Mouse (Mus musculus) forebrain, embryonic 10.5 days (tissue): Measurements from ENCODE around the gene Gpr84. TPM values are rescaled to one million over a fixed set of nuclear protein-coding genes. Genes with fewer than 3 reads are reported as not detected.

Experiments
- DNase-seq: peaks from one replicate; pipeline ENCODE4 v3.0.0-alpha.2; 2017; ENCODE audit warnings: low spot score; ENCODE audit errors: extremely low spot score
- H3K27ac ChIP-seq: fragments of 300-500 bp; sonication (generic); 2 replicates; pipeline ENCODE4 v1.5.1; 2016; ENCODE audit warnings: mild to moderate bottlenecking
- H3K27me3 ChIP-seq: fragments of 300-500 bp; sonication (generic); 2 replicates; pipeline ENCODE4 v1.6.1; 2016; ENCODE audit warnings: mild to moderate bottlenecking; ENCODE audit not compliant: poor library complexity, severe bottlenecking
- H3K36me3 ChIP-seq: fragments of 300-500 bp; sonication (generic); replicated peaks from 2 replicates; pipeline ENCODE4 v1.6.1; 2016; ENCODE audit warnings: mild to moderate bottlenecking, moderate library complexity
- H3K4me1 ChIP-seq: fragments of 300-500 bp; sonication (generic); 2 replicates; pipeline ENCODE4 v1.6.1; 2016
- H3K4me3 ChIP-seq: fragments of 300-500 bp; sonication (generic); 2 replicates; pipeline ENCODE4 v1.5.1; 2016; ENCODE audit warnings: mild to moderate bottlenecking, moderate library complexity
- H3K9me3 ChIP-seq: fragments of 300-500 bp; sonication (generic); 2 replicates; pipeline ENCODE4 v1.6.1; 2016; ENCODE audit warnings: mild to moderate bottlenecking, moderate library complexity
- WGBS: fragments of 180-500 bp; shearing (Covaris S2); methylation state at CpG from one replicate; pipeline ENCODE4 v1.1.7; 2016; 5-methylcytosine and 5-hydroxymethylcytosine counted together
- polyA plus RNA-seq: library from polyadenylated mRNA; unstranded; fragments of >200 nt; fragmentation: Nextera tagmentation; extraction: Ambion mirVana; gene quantifications from 2 replicates; pipeline ENCODE4 v1.2.1, GENCODE M21; 2016

Gpr84 gene
- 0.14 and 0.36 TPM in 2 replicates for polyA plus RNA-seq

- WGBS: 75% methylated on average over 6 of the region's 6 CpGs
- no peak within 1 kb of the TSS for H3K27ac ChIP-seq
- no peak within 1 kb of the TSS for H3K4me3 ChIP-seq
- H3K9me3 ChIP-seq: no peaks in the 10 kb centered on the region
- peaks cover 59% of the 10 kb centered on the region for H3K4me1 ChIP-seq
- H3K27me3 ChIP-seq: peaks cover 47% of the 10 kb centered on the region
- peaks cover 8% of the 10 kb centered on the region for H3K36me3 ChIP-seq
- DNase-seq: no peak
These were observed at the start of gene Gpr84 for GRCm38 (mm10) chr15:103310365-103310910. Gene Gpr84, minus strand, starts transcription at chr15:103310612.

GRCm38 (mm10) chr15:103359869-103360602, 49.6 kb upstream of the Gpr84 start:
- Histone ChIP-seq H3K27me3 (no peaks in the 10 kb centered on the region), H3K27ac (no peak overlapping the region), H3K4me3 (no peak overlapping the region), H3K36me3 (peaks cover 31% of the 10 kb centered on the region), H3K4me1 (peaks cover 37% of the 10 kb centered on the region), H3K9me3 (no peaks in the 10 kb centered on the region)
- WGBS: 92% methylated on average over 5 of the region's 5 CpGs
- DNase-seq: no peak

GRCm38 (mm10) chr15:103359122-103359510, 48.7 kb upstream of the Gpr84 start:
- Histone ChIP-seq H3K36me3 (peaks cover 40% of the 10 kb centered on the region), H3K27ac (no peak overlapping the region), H3K9me3 (no peaks in the 10 kb centered on the region), H3K4me3 (no peak overlapping the region), H3K4me1 (peaks cover 28% of the 10 kb centered on the region), H3K27me3 (no peaks in the 10 kb centered on the region)
- no peak for DNase-seq
- WGBS: 57% methylated on average over 1 of the region's 1 CpGs

- H3K27me3 ChIP-seq: no peaks in the 10 kb centered on the region
- no peaks in the 10 kb centered on the region for H3K9me3 ChIP-seq
- WGBS: 39% methylated on average over 4 of the region's 4 CpGs
- H3K36me3 ChIP-seq: peaks cover 46% of the 10 kb centered on the region
- DNase-seq: no peak
- peaks cover 24% of the 10 kb centered on the region for H3K4me1 ChIP-seq
- H3K27ac ChIP-seq: peak overlapping the region; percentile 62
- H3K4me3 ChIP-seq: no peak overlapping the region
These were observed 48.1 kb upstream of the Gpr84 start for GRCm38 (mm10) chr15:103358278-103359121.

- peaks cover 53% of the 10 kb centered on the region for H3K36me3 ChIP-seq
- no peaks in the 10 kb centered on the region for H3K9me3 ChIP-seq
- 90% methylated on average over 4 of the region's 4 CpGs for WGBS
- H3K4me1 ChIP-seq: peaks cover 24% of the 10 kb centered on the region
- H3K4me3 ChIP-seq: no peak overlapping the region
- H3K27me3 ChIP-seq: no peaks in the 10 kb centered on the region
- H3K27ac ChIP-seq: peak overlapping the region; percentile 62; the same call in 1 of the 2 replicates
- DNase-seq: no peak
These were observed 47.4 kb upstream of the Gpr84 start for GRCm38 (mm10) chr15:103357817-103358216.

GRCm38 (mm10) chr15:103356130-103356529, 45.7 kb upstream of the Gpr84 start:
- Histone ChIP-seq H3K27me3 (no peaks in the 10 kb centered on the region), H3K36me3 (peaks cover 69% of the 10 kb centered on the region), H3K4me3 (no peak overlapping the region), H3K4me1 (peaks cover 21% of the 10 kb centered on the region), H3K9me3 (no peaks in the 10 kb centered on the region), H3K27ac (no peak overlapping the region)
- no peak for DNase-seq
- 91% methylated on average over 4 of the region's 4 CpGs for WGBS

- Histone ChIP-seq H3K27me3 (no peaks in the 10 kb centered on the region), H3K27ac (no peak overlapping the region), H3K4me1 (peaks cover 21% of the 10 kb centered on the region), H3K36me3 (peaks cover 76% of the 10 kb centered on the region), H3K4me3 (no peak overlapping the region), H3K9me3 (no peaks in the 10 kb centered on the region)
- WGBS: 95% methylated on average over 4 of the region's 4 CpGs
- DNase-seq: no peak
These were observed 45.0 kb upstream of the Gpr84 start for GRCm38 (mm10) chr15:103355420-103355819.

GRCm38 (mm10) chr15:103354690-103355089, 44.3 kb upstream of the Gpr84 start:
- Histone ChIP-seq H3K27ac (no peak overlapping the region), H3K36me3 (peaks cover 79% of the 10 kb centered on the region), H3K27me3 (no peaks in the 10 kb centered on the region), H3K9me3 (no peaks in the 10 kb centered on the region), H3K4me3 (no peak overlapping the region), H3K4me1 (peaks cover 17% of the 10 kb centered on the region)
- WGBS: 90% methylated on average over 2 of the region's 2 CpGs
- DNase-seq: no peak

GRCm38 (mm10) chr15:103353511-103354256, 43.3 kb upstream of the Gpr84 start:
- no peak overlapping the region for H3K4me3 ChIP-seq
- H3K36me3 ChIP-seq: peaks cover 89% of the 10 kb centered on the region

GRCm38 (mm10) chr15:103352856-103353255, 42.4 kb upstream of the Gpr84 start:
- H3K4me1 ChIP-seq: peaks cover under 1% of the 10 kb centered on the region; the same call in 1 of the 2 replicates
- WGBS: 53% methylated on average over 4 of the region's 4 CpGs
- DNase-seq: peak; percentile 60

More at GRCm38 (mm10) chr15:103353511-103354256, 43.3 kb upstream of the Gpr84 start:
- WGBS: 93% methylated on average over 11 of the region's 11 CpGs
- Histone ChIP-seq H3K4me1 (peaks cover 8% of the 10 kb centered on the region), H3K27me3 (no peaks in the 10 kb centered on the region), H3K9me3 (no peaks in the 10 kb centered on the region), H3K27ac (no peak overlapping the region)
- no peak for DNase-seq

GRCm38 (mm10) chr15:103347275-103347684, 36.9 kb upstream of the Gpr84 start:
- DNase-seq: no peak
- H3K36me3 ChIP-seq: peaks cover 88% of the 10 kb centered on the region
- H3K9me3 ChIP-seq: no peaks in the 10 kb centered on the region
- H3K4me3 ChIP-seq: no peak overlapping the region
- H3K4me1 ChIP-seq: peaks cover 6% of the 10 kb centered on the region
- no peaks in the 10 kb centered on the region for H3K27me3 ChIP-seq
- H3K27ac ChIP-seq: no peak overlapping the region
- 9% methylated on average over 2 of the region's 2 CpGs for WGBS

More at GRCm38 (mm10) chr15:103352856-103353255, 42.4 kb upstream of the Gpr84 start:
- no peaks in the 10 kb centered on the region for H3K9me3 ChIP-seq
- H3K36me3 ChIP-seq: peaks cover 93% of the 10 kb centered on the region
- H3K4me3 ChIP-seq: no peak overlapping the region
- H3K27me3 ChIP-seq: no peaks in the 10 kb centered on the region
- H3K27ac ChIP-seq: no peak overlapping the region

- 93% methylated on average over 6 of the region's 6 CpGs for WGBS
- Histone ChIP-seq H3K4me3 (no peak overlapping the region), H3K36me3 (peaks cover 73% of the 10 kb centered on the region), H3K27ac (no peak overlapping the region), H3K27me3 (peaks cover 15% of the 10 kb centered on the region), H3K4me1 (peaks cover 21% of the 10 kb centered on the region), H3K9me3 (no peaks in the 10 kb centered on the region)
- DNase-seq: no peak
These were observed 35.4 kb upstream of the Gpr84 start for GRCm38 (mm10) chr15:103345789-103346188.
